Mouse (Mus musculus) common myeloid progenitor, adult 5-6 weeks (primary cell): ENCODE data around the gene Pld5. TPM values are rescaled to one million over a fixed set of nuclear protein-coding genes. Genes with fewer than 3 reads are reported as not detected.

Experiments used
- ATAC-seq: replicated peaks from 2 replicates; pipeline ENCODE4 v1.8.0; 2016; ENCODE audit warnings: low read depth, mild to moderate bottlenecking, moderate TSS enrichment, inconsistent platforms; ENCODE audit not compliant: poor library complexity, severe bottlenecking
- total RNA-seq: library from RNA; stranded (forward); fragments of 200-1000, 187-1606 nt; gene quantifications from 2 replicates; pipeline ENCODE4 v1.2.3, GENCODE M21; 2017

Gene Pld5
- total RNA-seq, 1 experiment from 2014 or later, result not detected

GRCm38 (mm10) chr1:176064471-176064870 is 210.6 kb downstream of the Pld5 start:
- no peak for ATAC-seq

- ATAC-seq, result no peak
Measured at GRCm38 (mm10) chr1:176053653-176054052, 221.5 kb downstream of the Pld5 start.

GRCm38 (mm10) chr1:176046995-176047394 is 228.1 kb downstream of the Pld5 start:
- ATAC-seq, result no peak

- no peak for ATAC-seq
Measured at GRCm38 (mm10) chr1:176046375-176046774, 228.7 kb downstream of the Pld5 start.

- ATAC-seq, result no peak
Measured at GRCm38 (mm10) chr1:176043056-176043455, 232.1 kb downstream of the Pld5 start.

GRCm38 (mm10) chr1:176039923-176040322 is 235.2 kb downstream of the Pld5 start:
- ATAC-seq, result no peak

- no peak for ATAC-seq
Measured at GRCm38 (mm10) chr1:176036028-176036427, 239.1 kb downstream of the Pld5 start.

- no peak for ATAC-seq
Measured at GRCm38 (mm10) chr1:176034699-176035098, 240.4 kb downstream of the Pld5 start.

- ATAC-seq, result no peak
Measured at GRCm38 (mm10) chr1:176033698-176034097, 241.4 kb downstream of the Pld5 start.

- ATAC-seq, result no peak
Measured at GRCm38 (mm10) chr1:176029063-176029462, 246.0 kb downstream of the Pld5 start.

- ATAC-seq, result no peak
Measured at GRCm38 (mm10) chr1:176028397-176028796, 246.7 kb downstream of the Pld5 start.

- no peak for ATAC-seq
Measured at GRCm38 (mm10) chr1:176024501-176024900, 250.6 kb downstream of the Pld5 start.

- no peak for ATAC-seq
Measured at GRCm38 (mm10) chr1:176018523-176018922, 256.6 kb downstream of the Pld5 start.

GRCm38 (mm10) chr1:176016076-176016475 is 259.0 kb downstream of the Pld5 start:
- no peak for ATAC-seq

GRCm38 (mm10) chr1:176013497-176014268 is 261.4 kb downstream of the Pld5 start:
- no peak for ATAC-seq

- no peak for ATAC-seq
Measured at GRCm38 (mm10) chr1:176011535-176011934, 263.6 kb downstream of the Pld5 start.

GRCm38 (mm10) chr1:176011072-176011471 is 264.0 kb downstream of the Pld5 start:
- ATAC-seq, result no peak

- ATAC-seq, result no peak
Measured at GRCm38 (mm10) chr1:176008411-176008810, 266.7 kb downstream of the Pld5 start.

- ATAC-seq, result no peak
Measured at GRCm38 (mm10) chr1:176000599-176000998, 274.5 kb downstream of the Pld5 start.

- no peak for ATAC-seq
Measured at GRCm38 (mm10) chr1:175997076-175997651, 277.9 kb downstream of the Pld5 start.

GRCm38 (mm10) chr1:175988912-175989311 is 286.2 kb downstream of the Pld5 start:
- no peak for ATAC-seq

GRCm38 (mm10) chr1:175988448-175988847 is 286.7 kb downstream of the Pld5 start:
- no peak for ATAC-seq
